Mouse (Mus musculus): Measurements from ENCODE around the gene Pycr2. TPM values are rescaled to one million over a fixed set of nuclear protein-coding genes. Genes with fewer than 3 reads are reported as not detected.
"Not testable (repeated sequence)": the region's sequence is repeated elsewhere in the genome, so short reads cannot be mapped to it uniquely, and the experiment has no call there.

Gene Pycr2
- polyA plus RNA-seq, 1 experiment from 2014 or later = 103 TPM

GRCm38 (mm10) chr1:180877466-180877865, 26.6 kb upstream of the Pycr2 start:
- no peak overlapping the region for H3K4me3 ChIP-seq (ENCODE audit: low read length)
- no peak overlapping the region for H3K4me2 ChIP-seq (replicated peaks; ENCODE audit: low read depth, low read length)
- no peaks in the 10 kb centered on the region for H3K9me3 ChIP-seq (ENCODE audit: control insufficient read depth, low read length)
- no peak overlapping the region for H3K27ac ChIP-seq (ENCODE audit: low read depth, low read length)
- no peak overlapping the region for H3K9ac ChIP-seq (ENCODE audit: low read depth, low read length)
- H3K36me3 ChIP-seq (ENCODE audit: control insufficient read depth, insufficient read depth, low read length) = no peaks in the 10 kb centered on the region
- ATAC-seq (ENCODE audit: low FRiP score, low TSS enrichment) = no peak
- WGBS = 69% methylated on average over 4 of the region's 4 CpGs
- no peaks in the 10 kb centered on the region for H3K27me3 ChIP-seq (ENCODE audit: control insufficient read depth, insufficient read depth, low read length)
- no peaks in the 10 kb centered on the region for H3K4me1 ChIP-seq (ENCODE audit: control insufficient read depth, insufficient read depth, low read length)

DNA sequence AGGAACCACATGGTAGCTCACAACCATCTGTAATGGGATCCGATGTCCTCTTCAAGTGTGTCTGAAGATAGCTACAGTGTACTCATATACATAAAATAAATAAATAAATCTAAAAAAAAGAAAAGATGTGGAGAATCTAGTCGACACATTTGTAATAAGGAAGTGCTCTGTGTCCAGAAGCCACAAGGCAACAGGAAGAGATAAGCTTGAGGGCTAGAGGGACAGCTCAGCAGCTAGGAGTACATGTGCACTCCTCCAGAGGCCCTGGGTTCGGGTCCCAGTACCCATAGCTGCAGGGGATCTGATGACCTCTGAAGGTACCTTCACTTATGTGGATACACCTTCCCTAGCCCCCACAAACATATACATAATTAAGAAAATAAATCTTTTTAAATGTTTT, 22.3 kb upstream of the Pycr2 start:
- H3K27me3 ChIP-seq (ENCODE audit: control insufficient read depth, insufficient read depth, low read length) = no peaks in the 10 kb centered on the region
- H3K4me2 ChIP-seq (replicated peaks; ENCODE audit: low read depth, low read length) = no peak overlapping the region
- no peak overlapping the region for H3K27ac ChIP-seq (ENCODE audit: low read depth, low read length)
- peaks cover 7% of the 10 kb centered on the region; the same call in 1 of the 2 replicates for H3K4me1 ChIP-seq (ENCODE audit: control insufficient read depth, insufficient read depth, low read length)
- H3K4me3 ChIP-seq (ENCODE audit: low read length) = no peak overlapping the region
- no peaks in the 10 kb centered on the region for H3K36me3 ChIP-seq (ENCODE audit: control insufficient read depth, insufficient read depth, low read length)
- 77% methylated on average over 3 of the region's 3 CpGs for WGBS
- no peaks in the 10 kb centered on the region for H3K9me3 ChIP-seq (ENCODE audit: control insufficient read depth, low read length)
- no peak for ATAC-seq (ENCODE audit: low FRiP score, low TSS enrichment)
- H3K9ac ChIP-seq (ENCODE audit: low read depth, low read length) = no peak overlapping the region

DNA sequence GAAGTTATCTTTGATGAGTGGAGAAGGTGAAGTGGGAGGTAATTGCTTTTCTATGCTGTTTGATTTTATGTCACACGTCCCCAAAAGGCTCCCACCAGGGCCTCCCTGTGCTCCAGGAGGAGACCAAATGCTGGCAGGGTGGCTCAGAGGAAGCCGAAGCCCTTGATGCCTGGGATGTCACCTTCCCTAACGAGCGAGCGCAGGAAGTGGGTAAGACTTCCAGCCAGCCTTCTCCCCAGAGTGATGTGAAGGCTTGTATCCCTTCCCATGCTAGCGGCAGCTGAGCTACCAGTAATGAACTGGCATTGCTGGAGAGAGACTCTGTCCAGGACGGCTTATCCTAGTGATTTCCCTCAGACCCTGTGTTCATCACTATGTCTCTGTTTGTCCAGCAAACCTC, 20.4 kb upstream of the Pycr2 start:
- Histone ChIP-seq H3K4me3 (ENCODE audit: low read length) (no peak overlapping the region), H3K4me2 (replicated peaks; ENCODE audit: low read depth, low read length) (no peak overlapping the region), H3K9ac (ENCODE audit: low read depth, low read length) (no peak overlapping the region), H3K4me1 (ENCODE audit: control insufficient read depth, insufficient read depth, low read length) (peaks cover 13% of the 10 kb centered on the region), H3K36me3 (ENCODE audit: control insufficient read depth, insufficient read depth, low read length) (no peaks in the 10 kb centered on the region), H3K27me3 (ENCODE audit: control insufficient read depth, insufficient read depth, low read length) (no peaks in the 10 kb centered on the region), H3K9me3 (ENCODE audit: control insufficient read depth, low read length) (no peaks in the 10 kb centered on the region), H3K27ac (ENCODE audit: low read depth, low read length) (no peak overlapping the region)
- 14% methylated on average over 7 of the region's 7 CpGs for WGBS
- ATAC-seq (ENCODE audit: low FRiP score, low TSS enrichment) = no peak

- Histone ChIP-seq H3K9me3 (ENCODE audit: control insufficient read depth, low read length) (no peaks in the 10 kb centered on the region), H3K4me2 (replicated peaks; ENCODE audit: low read depth, low read length) (no peak overlapping the region), H3K27ac (ENCODE audit: low read depth, low read length) (no peak overlapping the region), H3K4me3 (ENCODE audit: low read length) (no peak overlapping the region), H3K27me3 (ENCODE audit: control insufficient read depth, insufficient read depth, low read length) (no peaks in the 10 kb centered on the region), H3K9ac (ENCODE audit: low read depth, low read length) (no peak overlapping the region), H3K36me3 (ENCODE audit: control insufficient read depth, insufficient read depth, low read length) (no peaks in the 10 kb centered on the region), H3K4me1 (ENCODE audit: control insufficient read depth, insufficient read depth, low read length) (peaks cover 16% of the 10 kb centered on the region)
- 75% methylated on average over 9 of the region's 9 CpGs for WGBS
- no peak for ATAC-seq (ENCODE audit: low FRiP score, low TSS enrichment)
These were observed 19.6 kb upstream of the Pycr2 start for GRCm38 (mm10) chr1:180884484-180884883.

GRCm38 (mm10) chr1:180888556-180889042, 15.5 kb upstream of the Pycr2 start:
- peak overlapping the region; percentile 32; the same call in 1 of the 2 replicates for H3K9ac ChIP-seq (ENCODE audit: low read depth, low read length)
- H3K4me1 ChIP-seq (ENCODE audit: control insufficient read depth, insufficient read depth, low read length) = peaks cover 16% of the 10 kb centered on the region
- H3K4me3 ChIP-seq (ENCODE audit: low read length) = peak overlapping the region; percentile 0; the same call in 1 of the 2 replicates
- H3K4me2 ChIP-seq (replicated peaks; ENCODE audit: low read depth, low read length) = peak overlapping the region; percentile 16
- H3K9me3 ChIP-seq (ENCODE audit: control insufficient read depth, low read length) = no peaks in the 10 kb centered on the region
- H3K27ac ChIP-seq (ENCODE audit: low read depth, low read length) = no peak overlapping the region
- 2% methylated on average over 13 of the region's 13 CpGs for WGBS
- no peaks in the 10 kb centered on the region for H3K36me3 ChIP-seq (ENCODE audit: control insufficient read depth, insufficient read depth, low read length)
- peaks cover 10% of the 10 kb centered on the region for H3K27me3 ChIP-seq (ENCODE audit: control insufficient read depth, insufficient read depth, low read length)
- ATAC-seq (ENCODE audit: low FRiP score, low TSS enrichment) = peak; percentile 74

- H3K36me3 ChIP-seq (ENCODE audit: control insufficient read depth, insufficient read depth, low read length) = no peaks in the 10 kb centered on the region
- H3K4me3 ChIP-seq (ENCODE audit: low read length) = no peak overlapping the region; the same call in 1 of the 2 replicates
- H3K4me2 ChIP-seq (replicated peaks; ENCODE audit: low read depth, low read length) = peak overlapping the region; percentile 16
- no peak overlapping the region for H3K27ac ChIP-seq (ENCODE audit: low read depth, low read length)
- 37% methylated on average over 7 of the region's 7 CpGs for WGBS
- ATAC-seq (ENCODE audit: low FRiP score, low TSS enrichment) = no peak; the same call in 1 of the 2 replicates
- peaks cover 13% of the 10 kb centered on the region for H3K27me3 ChIP-seq (ENCODE audit: control insufficient read depth, insufficient read depth, low read length)
- H3K4me1 ChIP-seq (ENCODE audit: control insufficient read depth, insufficient read depth, low read length) = peaks cover 10% of the 10 kb centered on the region
- peak overlapping the region; percentile 32; the same call in 1 of the 2 replicates for H3K9ac ChIP-seq (ENCODE audit: low read depth, low read length)
- H3K9me3 ChIP-seq (ENCODE audit: control insufficient read depth, low read length) = no peaks in the 10 kb centered on the region
These were observed 14.9 kb upstream of the Pycr2 start for GRCm38 (mm10) chr1:180889172-180889571.

GRCm38 (mm10) chr1:180889841-180890240, 14.3 kb upstream of the Pycr2 start:
- H3K4me1 ChIP-seq (ENCODE audit: control insufficient read depth, insufficient read depth, low read length) = peaks cover 9% of the 10 kb centered on the region; the same call in 1 of the 2 replicates
- no peaks in the 10 kb centered on the region for H3K9me3 ChIP-seq (ENCODE audit: control insufficient read depth, low read length)
- WGBS = 44% methylated on average over 6 of the region's 6 CpGs
- H3K27me3 ChIP-seq (ENCODE audit: control insufficient read depth, insufficient read depth, low read length) = peaks cover 20% of the 10 kb centered on the region
- H3K36me3 ChIP-seq (ENCODE audit: control insufficient read depth, insufficient read depth, low read length) = no peaks in the 10 kb centered on the region
- no peak overlapping the region for H3K9ac ChIP-seq (ENCODE audit: low read depth, low read length)
- no peak overlapping the region for H3K27ac ChIP-seq (ENCODE audit: low read depth, low read length)
- ATAC-seq (ENCODE audit: low FRiP score, low TSS enrichment) = no peak
- H3K4me3 ChIP-seq (ENCODE audit: low read length) = no peak overlapping the region
- no peak overlapping the region for H3K4me2 ChIP-seq (replicated peaks; ENCODE audit: low read depth, low read length)

GRCm38 (mm10) chr1:180892808-180893207, 11.3 kb upstream of the Pycr2 start, which contains the start of gene Lefty2:
Gene Lefty2 (plus strand): TSS chr1:180893108.
- WGBS = 66% methylated on average over 10 of the region's 10 CpGs
- no peaks in the 10 kb centered on the region for H3K36me3 ChIP-seq (ENCODE audit: control insufficient read depth, insufficient read depth, low read length)
- H3K4me3 ChIP-seq (ENCODE audit: low read length) = no peak within 1 kb of the TSS
- peaks cover 26% of the 10 kb centered on the region for H3K27me3 ChIP-seq (ENCODE audit: control insufficient read depth, insufficient read depth, low read length)
- no peak within 1 kb of the TSS for H3K4me2 ChIP-seq (replicated peaks; ENCODE audit: low read depth, low read length)
- peaks cover 9% of the 10 kb centered on the region; the same call in 1 of the 2 replicates for H3K4me1 ChIP-seq (ENCODE audit: control insufficient read depth, insufficient read depth, low read length)
- no peak for ATAC-seq (ENCODE audit: low FRiP score, low TSS enrichment)
- H3K9me3 ChIP-seq (ENCODE audit: control insufficient read depth, low read length) = no peaks in the 10 kb centered on the region
- no peak within 1 kb of the TSS for H3K27ac ChIP-seq (ENCODE audit: low read depth, low read length)
- H3K9ac ChIP-seq (ENCODE audit: low read depth, low read length) = no peak within 1 kb of the TSS

- H3K9ac ChIP-seq (ENCODE audit: low read depth, low read length); H3K9me3 ChIP-seq (ENCODE audit: control insufficient read depth, low read length); H3K27ac ChIP-seq (ENCODE audit: low read depth, low read length); H3K36me3 ChIP-seq (ENCODE audit: control insufficient read depth, insufficient read depth, low read length); H3K4me1 ChIP-seq (ENCODE audit: control insufficient read depth, insufficient read depth, low read length): not testable (repeated sequence)
- Histone ChIP-seq H3K27me3 (ENCODE audit: control insufficient read depth, insufficient read depth, low read length) (peaks cover 26% of the 10 kb centered on the region), H3K4me3 (ENCODE audit: low read length) (peak overlapping the region; percentile 19), H3K4me2 (replicated peaks; ENCODE audit: low read depth, low read length) (peak overlapping the region; percentile 29)
- peak; percentile 66 for ATAC-seq (ENCODE audit: low FRiP score, low TSS enrichment)
- 6% methylated on average over 46 of the region's 51 CpGs for WGBS
These were observed 9.8 kb upstream of the Pycr2 start for GRCm38 (mm10) chr1:180894088-180894987.
